Mouse (Mus musculus): ENCODE measurements around the gene Ankrd1. TPM values are rescaled to one million over a fixed set of nuclear protein-coding genes. Genes with fewer than 3 reads are reported as not detected.

Ankrd1 gene
- polyA plus RNA-seq, 1 experiment from 2014 or later = not detected

DNA sequence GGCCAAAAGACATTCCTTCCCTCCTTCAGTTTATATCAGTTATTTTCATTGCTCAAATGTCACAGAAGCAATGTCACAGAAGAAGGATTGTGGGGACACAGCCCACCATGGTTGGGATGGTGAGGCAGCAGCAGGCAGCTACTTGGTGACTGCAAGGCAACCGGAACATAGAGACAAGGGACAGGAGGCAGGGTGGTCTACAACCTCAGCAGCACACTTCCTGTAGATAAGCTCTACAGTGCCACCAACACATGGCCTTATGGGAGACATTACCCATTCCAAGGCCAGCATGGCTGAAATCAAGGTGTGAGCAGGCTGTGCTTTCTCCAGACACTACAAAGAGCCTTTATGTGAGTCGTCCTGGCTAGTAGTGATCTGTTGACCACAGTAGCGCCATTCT lies 22.7 kb downstream of the Ankrd1 start:
- Histone ChIP-seq H3K27ac (ENCODE audit: low read depth, low read length) (no peak overlapping the region), H3K4me1 (replicated peaks; ENCODE audit: control insufficient read depth, insufficient read depth, low read length) (no peaks in the 10 kb centered on the region), H3K36me3 (ENCODE audit: control insufficient read depth, insufficient read depth, low read length) (peaks cover 6% of the 10 kb centered on the region; the same call in 1 of the 2 replicates), H3K9me3 (ENCODE audit: control insufficient read depth, low read length) (no peaks in the 10 kb centered on the region), H3K4me2 (replicated peaks; ENCODE audit: low read depth, low read length) (no peak overlapping the region), H3K9ac (ENCODE audit: low read depth, low read length) (no peak overlapping the region), H3K4me3 (ENCODE audit: low read depth, low read length) (no peak overlapping the region), H3K27me3 (ENCODE audit: control insufficient read depth, insufficient read depth, low read length) (no peaks in the 10 kb centered on the region)
- DNase-seq (ENCODE audit: low spot score) = no peak
- no peak for ATAC-seq (ENCODE audit: low FRiP score)
- WGBS = 93% methylated on average over 3 of the region's 3 CpGs

DNA sequence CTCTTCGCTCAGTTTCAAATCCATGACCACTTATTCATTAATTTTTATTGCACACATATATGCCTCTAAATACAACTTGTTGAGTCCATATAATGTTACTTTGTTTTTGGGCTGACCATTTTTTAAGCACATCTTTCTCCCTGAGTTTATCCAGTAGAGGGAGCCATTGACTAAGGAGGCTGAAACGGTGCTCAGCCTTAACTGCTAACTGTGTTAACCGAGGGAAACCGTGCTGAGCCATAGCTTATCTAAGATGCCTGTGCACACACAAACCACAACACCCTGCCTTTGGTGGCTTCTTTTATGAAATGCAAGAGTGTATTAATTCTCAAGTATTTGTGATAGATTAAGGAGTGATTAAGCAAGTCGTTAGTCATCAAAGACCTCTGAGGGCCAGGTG lies 29.1 kb downstream of the Ankrd1 start:
- Histone ChIP-seq H3K36me3 (ENCODE audit: control insufficient read depth, insufficient read depth, low read length) (0 out of 2 replicates have a peak, but pooled peaks cover 2% of the 10 kb centered on the region), H3K4me1 (replicated peaks; ENCODE audit: control insufficient read depth, insufficient read depth, low read length) (no peaks in the 10 kb centered on the region), H3K27me3 (ENCODE audit: control insufficient read depth, insufficient read depth, low read length) (no peaks in the 10 kb centered on the region), H3K4me2 (replicated peaks; ENCODE audit: low read depth, low read length) (no peak overlapping the region), H3K4me3 (ENCODE audit: low read depth, low read length) (no peak overlapping the region), H3K9me3 (ENCODE audit: control insufficient read depth, low read length) (no peaks in the 10 kb centered on the region), H3K9ac (ENCODE audit: low read depth, low read length) (no peak overlapping the region), H3K27ac (ENCODE audit: low read depth, low read length) (no peak overlapping the region)
- DNase-seq (ENCODE audit: low spot score) (peak; percentile 48), ATAC-seq (ENCODE audit: low FRiP score) (no peak)
- 64% methylated on average over 5 of the region's 5 CpGs for WGBS

- H3K4me3 ChIP-seq (ENCODE audit: low read depth, low read length) = peak within 1 kb of the TSS; percentile 81
- peak within 1 kb of the TSS; percentile 84 for H3K9ac ChIP-seq (ENCODE audit: low read depth, low read length)
- H3K4me1 ChIP-seq (replicated peaks; ENCODE audit: control insufficient read depth, insufficient read depth, low read length) = peaks cover 3% of the 10 kb centered on the region; the same call in 1 of the 2 replicates
- no peaks in the 10 kb centered on the region for H3K27me3 ChIP-seq (ENCODE audit: control insufficient read depth, insufficient read depth, low read length)
- 0 out of 2 replicates have a peak, but pooled peaks cover 2% of the 10 kb centered on the region for H3K36me3 ChIP-seq (ENCODE audit: control insufficient read depth, insufficient read depth, low read length)
- WGBS = 2% methylated on average over 33 of the region's 34 CpGs
- H3K4me2 ChIP-seq (replicated peaks; ENCODE audit: low read depth, low read length) = peak within 1 kb of the TSS; percentile 71
- H3K9me3 ChIP-seq (ENCODE audit: control insufficient read depth, low read length) = no peaks in the 10 kb centered on the region
- DNase-seq (ENCODE audit: low spot score) (peak; percentile 89), ATAC-seq (ENCODE audit: low FRiP score) (peak; percentile 95)
- peak within 1 kb of the TSS; percentile 30; the same call in 1 of the 2 replicates for H3K27ac ChIP-seq (ENCODE audit: low read depth, low read length)
Observed at GRCm38 (mm10) chr19:36083262-36084225, 36.4 kb downstream of the Ankrd1 start, which contains the start of gene Rpp30. TSS of gene Rpp30 (plus strand) at chr19:36083716.

DNA sequence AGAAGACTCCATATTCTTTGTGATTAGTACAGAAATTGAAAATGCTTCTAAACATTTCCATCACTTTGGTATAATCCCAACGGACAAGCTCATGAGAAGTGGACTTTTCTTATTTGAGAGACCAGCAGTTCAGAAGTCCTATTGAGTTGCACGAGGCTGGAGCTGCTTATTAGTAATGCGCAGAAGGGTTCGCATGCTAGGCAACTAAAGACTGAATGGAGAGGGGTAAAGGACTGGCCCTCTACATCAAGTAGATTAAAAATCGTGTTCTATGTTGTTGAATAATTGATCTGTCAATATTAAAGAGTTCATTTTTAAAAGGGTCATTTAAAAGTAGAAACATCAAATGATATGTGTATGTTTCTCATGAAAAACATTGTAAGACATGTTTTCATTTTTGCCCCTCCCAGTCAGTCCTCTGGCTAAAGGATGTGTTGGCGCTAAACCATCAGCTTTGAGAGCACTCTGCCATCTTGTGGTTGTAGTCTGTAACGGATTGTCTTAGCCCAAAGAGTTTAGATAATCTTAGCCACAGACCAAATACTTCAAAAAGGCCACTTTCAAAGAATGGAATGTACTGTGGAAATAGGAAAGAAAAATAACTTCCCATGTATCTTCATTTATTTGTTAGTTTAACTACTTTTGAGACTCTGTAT lies 37.2 kb downstream of the Ankrd1 start:
- Histone ChIP-seq H3K4me3 (ENCODE audit: low read depth, low read length) (peak overlapping the region; percentile 81), H3K9ac (ENCODE audit: low read depth, low read length) (peak overlapping the region; percentile 84), H3K4me1 (replicated peaks; ENCODE audit: control insufficient read depth, insufficient read depth, low read length) (peaks cover 3% of the 10 kb centered on the region; the same call in 1 of the 2 replicates), H3K9me3 (ENCODE audit: control insufficient read depth, low read length) (no peaks in the 10 kb centered on the region), H3K4me2 (replicated peaks; ENCODE audit: low read depth, low read length) (peak overlapping the region; percentile 64), H3K36me3 (ENCODE audit: control insufficient read depth, insufficient read depth, low read length) (no peaks in the 10 kb centered on the region), H3K27me3 (ENCODE audit: control insufficient read depth, insufficient read depth, low read length) (no peaks in the 10 kb centered on the region), H3K27ac (ENCODE audit: low read depth, low read length) (no peak overlapping the region)
- 49% methylated on average over 7 of the region's 7 CpGs for WGBS
- peak; percentile 84 for ATAC-seq (ENCODE audit: low FRiP score)
- DNase-seq (ENCODE audit: low spot score) = peak; percentile 77

- WGBS = 88% methylated on average over 2 of the region's 2 CpGs
- Histone ChIP-seq H3K4me2 (replicated peaks; ENCODE audit: low read depth, low read length) (no peak overlapping the region), H3K9ac (ENCODE audit: low read depth, low read length) (no peak overlapping the region), H3K27me3 (ENCODE audit: control insufficient read depth, insufficient read depth, low read length) (peaks cover 3% of the 10 kb centered on the region; the same call in 1 of the 2 replicates), H3K4me3 (ENCODE audit: low read depth, low read length) (no peak overlapping the region), H3K9me3 (ENCODE audit: control insufficient read depth, low read length) (no peaks in the 10 kb centered on the region), H3K36me3 (ENCODE audit: control insufficient read depth, insufficient read depth, low read length) (no peaks in the 10 kb centered on the region), H3K27ac (ENCODE audit: low read depth, low read length) (no peak overlapping the region), H3K4me1 (replicated peaks; ENCODE audit: control insufficient read depth, insufficient read depth, low read length) (no peaks in the 10 kb centered on the region)
- DNase-seq (ENCODE audit: low spot score) (no peak), ATAC-seq (ENCODE audit: low FRiP score) (no peak)
Observed at GRCm38 (mm10) chr19:36062801-36063529, 56.9 kb downstream of the Ankrd1 start.

Other genes starting within 250 kb of the Ankrd1 start
- 0.32 and 0.99 TPM in 2 replicates for gene Htr7, start 62.6 kb downstream of the Ankrd1 start, polyA plus RNA-seq (2014; fragmentation: Nextera tagmentation; extraction: Ambion mirVana)
- gene Rpp30, start 36.4 kb downstream of the Ankrd1 start, polyA plus RNA-seq (2014; fragmentation: Nextera tagmentation; extraction: Ambion mirVana) = 106 and 110 TPM in 2 replicates
- gene Pcgf5, start 228.2 kb upstream of the Ankrd1 start, polyA plus RNA-seq (2014; fragmentation: Nextera tagmentation; extraction: Ambion mirVana) = 10.6 and 11.0 TPM in 2 replicates

Measured in hindbrain, embryonic 11.5 days (tissue).